Mouse (Mus musculus): ENCODE measurements around the gene Zscan4-ps3. TPM values are rescaled to one million over a fixed set of nuclear protein-coding genes. Genes with fewer than 3 reads are reported as not detected.

The Zscan4-ps3 gene
- not detected for polyA plus RNA-seq (2015; fragmentation: Illumina TruSeq; extraction: RNeasy Lipid Tissue Mini Kit (QIAGEN cat#74804); ENCODE audit: insufficient read depth, low replicate concordance)

GRCm38 (mm10) chr7:11609008-11609407 is at the start of gene Zscan4-ps3:
TSS of gene Zscan4-ps3 (plus strand) at chr7:11609308.

Other genes with a start within 250 kb of the Zscan4-ps3 start
- not detected for gene Zscan4f, start 211.4 kb upstream of the Zscan4-ps3 start, polyA plus RNA-seq (2015; fragmentation: Illumina TruSeq; extraction: RNeasy Lipid Tissue Mini Kit (QIAGEN cat#74804); ENCODE audit: insufficient read depth, low replicate concordance)
- gene Zscan4-ps2, start 95.0 kb upstream of the Zscan4-ps3 start, polyA plus RNA-seq (2015; fragmentation: Illumina TruSeq; extraction: RNeasy Lipid Tissue Mini Kit (QIAGEN cat#74804); ENCODE audit: insufficient read depth, low replicate concordance): not detected
- not detected for gene Vmn1r72, start 70.8 kb downstream of the Zscan4-ps3 start, polyA plus RNA-seq (2015; fragmentation: Illumina TruSeq; extraction: RNeasy Lipid Tissue Mini Kit (QIAGEN cat#74804); ENCODE audit: insufficient read depth, low replicate concordance)
- not detected for gene Vmn1r73, start 121.0 kb downstream of the Zscan4-ps3 start, polyA plus RNA-seq (2015; fragmentation: Illumina TruSeq; extraction: RNeasy Lipid Tissue Mini Kit (QIAGEN cat#74804); ENCODE audit: insufficient read depth, low replicate concordance)
- not detected for gene Vmn1r74, start 224.7 kb downstream of the Zscan4-ps3 start, polyA plus RNA-seq (2015; fragmentation: Illumina TruSeq; extraction: RNeasy Lipid Tissue Mini Kit (QIAGEN cat#74804); ENCODE audit: insufficient read depth, low replicate concordance)

All from spleen, adult 10 weeks (tissue).